Mouse (Mus musculus): Measurements from ENCODE around the gene Dhcr24. TPM values are rescaled to one million over a fixed set of nuclear protein-coding genes. Genes with fewer than 3 reads are reported as not detected.

Dhcr24 gene
- polyA plus RNA-seq, 1 experiment: 97.6 TPM

DNA sequence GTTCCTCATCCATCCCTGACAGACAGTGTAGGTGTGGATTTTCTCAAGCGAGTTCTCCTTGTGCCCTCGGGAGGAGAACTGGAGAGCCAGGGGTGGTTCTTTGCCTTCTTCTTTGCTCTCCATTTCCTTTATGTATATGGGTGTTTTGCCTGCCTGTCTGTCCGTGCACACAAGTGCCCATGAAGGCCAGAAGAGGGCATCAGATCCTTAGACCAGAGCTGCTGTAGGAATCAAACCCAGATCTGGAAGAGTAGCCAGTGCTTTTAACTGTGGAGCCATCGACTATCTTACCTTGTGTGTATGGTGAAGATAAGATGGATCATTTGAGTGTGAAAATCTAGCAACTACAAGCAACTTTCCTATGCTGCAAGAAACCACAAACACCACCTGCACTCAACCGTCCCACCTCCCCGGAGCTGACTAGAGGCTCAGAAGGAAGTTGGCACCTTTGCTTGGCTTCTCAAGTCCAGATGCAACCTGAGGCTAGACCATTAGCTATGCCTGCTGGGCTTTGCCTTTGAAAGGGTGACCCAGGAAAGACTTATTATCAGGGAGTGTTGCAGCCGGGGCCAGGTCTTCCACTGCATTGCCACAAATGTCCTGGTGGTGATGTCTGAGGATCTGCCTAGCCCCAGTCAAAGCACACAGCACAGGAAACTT lies 27.3 kb upstream of the Dhcr24 start:
- Histone ChIP-seq H3K27ac (ENCODE audit: insufficient read depth, low read length) (no peak overlapping the region), H3K4me1 (ENCODE audit: control insufficient read depth, insufficient read depth, low read length) (peaks cover 1% of the 10 kb centered on the region; the same call in 1 of the 2 replicates), H3K4me3 (ENCODE audit: insufficient read depth, low read length) (no peak overlapping the region)
- TF ChIP-seq POLR2A (IDR thresholded peaks at IDR 0.05; ENCODE audit: extremely low read depth, insufficient read depth, low read length) (no peak), CTCF (IDR thresholded peaks at IDR 0.05; ENCODE audit: extremely low read depth, insufficient read depth, low read length) (peak; percentile 32)

- H3K27ac ChIP-seq (ENCODE audit: insufficient read depth, low read length): no peak overlapping the region
- no peak overlapping the region for H3K4me3 ChIP-seq (ENCODE audit: insufficient read depth, low read length)
- TF ChIP-seq POLR2A (IDR thresholded peaks at IDR 0.05; ENCODE audit: extremely low read depth, insufficient read depth, low read length): no peak
- no peak for TF ChIP-seq CTCF (IDR thresholded peaks at IDR 0.05; ENCODE audit: extremely low read depth, insufficient read depth, low read length)
- H3K4me1 ChIP-seq (ENCODE audit: control insufficient read depth, insufficient read depth, low read length): peaks cover 1% of the 10 kb centered on the region; the same call in 1 of the 2 replicates
Measured at GRCm38 (mm10) chr4:106534256-106534655, 26.6 kb upstream of the Dhcr24 start.

DNA sequence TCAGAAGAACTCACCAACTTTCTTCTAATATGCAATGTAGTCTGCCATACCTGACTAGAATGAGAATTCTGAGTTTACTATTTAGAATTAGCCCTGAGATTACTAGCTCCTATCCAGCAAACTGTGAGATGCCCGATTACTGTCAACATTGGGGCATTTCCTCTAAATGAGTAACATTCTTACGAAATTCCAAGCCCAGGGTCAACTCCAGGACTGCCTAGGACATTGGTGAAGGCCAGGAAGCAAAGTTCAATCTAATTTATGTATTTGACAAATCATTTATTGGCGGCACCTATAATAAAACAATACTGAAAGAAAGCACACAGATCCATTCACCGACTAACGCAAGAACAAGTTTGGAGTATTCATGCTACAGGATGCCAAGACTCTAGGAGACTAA lies 21.1 kb upstream of the Dhcr24 start:
- TF ChIP-seq POLR2A (IDR thresholded peaks at IDR 0.05; ENCODE audit: extremely low read depth, insufficient read depth, low read length): no peak
- no peak for TF ChIP-seq CTCF (IDR thresholded peaks at IDR 0.05; ENCODE audit: extremely low read depth, insufficient read depth, low read length)
- H3K27ac ChIP-seq (ENCODE audit: insufficient read depth, low read length): no peak overlapping the region
- H3K4me1 ChIP-seq (ENCODE audit: control insufficient read depth, insufficient read depth, low read length): no peaks in the 10 kb centered on the region
- H3K4me3 ChIP-seq (ENCODE audit: insufficient read depth, low read length): no peak overlapping the region

GRCm38 (mm10) chr4:106541491-106541890 lies 19.3 kb upstream of the Dhcr24 start:
- Histone ChIP-seq H3K4me1 (ENCODE audit: control insufficient read depth, insufficient read depth, low read length) (no peaks in the 10 kb centered on the region), H3K4me3 (ENCODE audit: insufficient read depth, low read length) (no peak overlapping the region), H3K27ac (ENCODE audit: insufficient read depth, low read length) (no peak overlapping the region)
- TF ChIP-seq POLR2A (IDR thresholded peaks at IDR 0.05; ENCODE audit: extremely low read depth, insufficient read depth, low read length) (no peak), CTCF (IDR thresholded peaks at IDR 0.05; ENCODE audit: extremely low read depth, insufficient read depth, low read length) (no peak)

DNA sequence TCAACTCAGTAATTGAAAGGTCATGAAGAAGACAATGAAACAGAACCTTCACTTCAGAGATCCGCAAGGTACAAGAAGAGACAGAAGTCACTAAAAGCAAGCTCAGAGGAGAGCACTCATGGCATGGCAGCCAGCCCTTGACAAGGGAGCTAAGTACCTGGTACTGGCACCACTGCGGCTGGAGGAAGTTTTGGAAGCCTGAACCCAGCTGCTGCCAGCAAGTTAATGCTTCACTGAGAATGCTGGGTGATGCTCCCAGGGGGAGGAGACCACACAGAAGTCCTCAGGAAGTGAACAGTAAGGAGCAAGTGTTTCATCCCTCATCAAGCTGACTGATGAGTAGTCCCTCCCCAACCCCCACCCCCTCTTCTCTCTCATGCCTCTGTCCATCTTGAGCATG lies 18.6 kb upstream of the Dhcr24 start:
- Histone ChIP-seq H3K27ac (ENCODE audit: insufficient read depth, low read length) (no peak overlapping the region), H3K4me1 (ENCODE audit: control insufficient read depth, insufficient read depth, low read length) (no peaks in the 10 kb centered on the region), H3K4me3 (ENCODE audit: insufficient read depth, low read length) (no peak overlapping the region)
- TF ChIP-seq POLR2A (IDR thresholded peaks at IDR 0.05; ENCODE audit: extremely low read depth, insufficient read depth, low read length) (no peak), CTCF (IDR thresholded peaks at IDR 0.05; ENCODE audit: extremely low read depth, insufficient read depth, low read length) (no peak)

DNA sequence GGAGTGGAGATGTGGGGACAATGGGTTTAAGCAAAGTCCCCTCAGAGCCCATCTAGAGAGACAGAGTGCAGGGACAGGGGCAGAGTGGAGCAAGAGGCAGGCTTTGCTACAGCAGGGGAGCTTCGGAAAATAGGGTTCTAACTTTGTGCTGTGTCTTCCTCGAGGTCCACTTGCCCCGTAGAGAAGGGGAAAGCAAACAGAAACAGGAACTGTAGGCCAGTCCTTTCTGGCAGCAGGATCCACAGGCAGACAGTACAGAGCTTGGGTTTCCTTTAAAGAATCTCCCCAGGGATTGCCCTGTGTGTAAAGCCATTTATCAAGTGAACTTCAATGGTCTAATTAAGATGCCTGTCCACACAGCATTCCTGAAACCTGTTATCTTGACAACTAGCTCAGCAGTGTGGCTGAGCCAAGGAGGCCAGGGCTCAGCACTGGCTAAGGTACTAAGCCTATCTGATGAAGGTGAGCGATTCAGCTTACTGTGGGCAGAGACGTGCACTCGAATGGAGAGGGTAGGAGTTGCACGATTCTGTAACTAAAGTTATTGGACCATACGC lies 14.9 kb upstream of the Dhcr24 start:
- no peaks in the 10 kb centered on the region for H3K4me1 ChIP-seq (ENCODE audit: control insufficient read depth, insufficient read depth, low read length)
- no peak for TF ChIP-seq POLR2A (IDR thresholded peaks at IDR 0.05; ENCODE audit: extremely low read depth, insufficient read depth, low read length)
- TF ChIP-seq CTCF (IDR thresholded peaks at IDR 0.05; ENCODE audit: extremely low read depth, insufficient read depth, low read length): no peak
- no peak overlapping the region for H3K27ac ChIP-seq (ENCODE audit: insufficient read depth, low read length)
- H3K4me3 ChIP-seq (ENCODE audit: insufficient read depth, low read length): no peak overlapping the region

DNA sequence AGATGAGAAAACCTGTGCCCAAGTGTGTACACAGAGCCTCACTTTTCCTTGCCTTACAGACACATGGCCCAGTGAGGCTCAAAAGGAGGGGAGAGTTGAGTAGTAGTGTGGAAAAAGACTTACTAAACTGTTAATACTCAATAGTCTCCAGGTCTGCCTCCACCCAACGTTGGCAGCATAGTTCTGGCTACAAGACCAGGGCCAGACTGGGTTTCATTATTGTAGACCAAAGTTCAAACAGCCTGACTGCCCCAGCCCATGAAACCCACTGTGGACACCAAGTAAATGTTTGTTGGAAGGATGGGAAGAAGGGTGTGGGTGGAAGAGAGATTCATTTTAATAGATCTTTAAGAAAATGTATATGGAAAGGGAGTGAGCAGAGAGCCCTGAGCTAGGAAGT lies 13.9 kb upstream of the Dhcr24 start:
- TF ChIP-seq CTCF (IDR thresholded peaks at IDR 0.05; ENCODE audit: extremely low read depth, insufficient read depth, low read length) (no peak), POLR2A (IDR thresholded peaks at IDR 0.05; ENCODE audit: extremely low read depth, insufficient read depth, low read length) (no peak)
- Histone ChIP-seq H3K4me3 (ENCODE audit: insufficient read depth, low read length) (no peak overlapping the region), H3K4me1 (ENCODE audit: control insufficient read depth, insufficient read depth, low read length) (no peaks in the 10 kb centered on the region), H3K27ac (ENCODE audit: insufficient read depth, low read length) (no peak overlapping the region)

- Histone ChIP-seq H3K27ac (ENCODE audit: insufficient read depth, low read length) (no peak overlapping the region), H3K4me3 (ENCODE audit: insufficient read depth, low read length) (no peak overlapping the region), H3K4me1 (ENCODE audit: control insufficient read depth, insufficient read depth, low read length) (no peaks in the 10 kb centered on the region)
- TF ChIP-seq POLR2A (IDR thresholded peaks at IDR 0.05; ENCODE audit: extremely low read depth, insufficient read depth, low read length): no peak
- TF ChIP-seq CTCF (IDR thresholded peaks at IDR 0.05; ENCODE audit: extremely low read depth, insufficient read depth, low read length): no peak
Measured at GRCm38 (mm10) chr4:106548113-106548512, 12.7 kb upstream of the Dhcr24 start.

DNA sequence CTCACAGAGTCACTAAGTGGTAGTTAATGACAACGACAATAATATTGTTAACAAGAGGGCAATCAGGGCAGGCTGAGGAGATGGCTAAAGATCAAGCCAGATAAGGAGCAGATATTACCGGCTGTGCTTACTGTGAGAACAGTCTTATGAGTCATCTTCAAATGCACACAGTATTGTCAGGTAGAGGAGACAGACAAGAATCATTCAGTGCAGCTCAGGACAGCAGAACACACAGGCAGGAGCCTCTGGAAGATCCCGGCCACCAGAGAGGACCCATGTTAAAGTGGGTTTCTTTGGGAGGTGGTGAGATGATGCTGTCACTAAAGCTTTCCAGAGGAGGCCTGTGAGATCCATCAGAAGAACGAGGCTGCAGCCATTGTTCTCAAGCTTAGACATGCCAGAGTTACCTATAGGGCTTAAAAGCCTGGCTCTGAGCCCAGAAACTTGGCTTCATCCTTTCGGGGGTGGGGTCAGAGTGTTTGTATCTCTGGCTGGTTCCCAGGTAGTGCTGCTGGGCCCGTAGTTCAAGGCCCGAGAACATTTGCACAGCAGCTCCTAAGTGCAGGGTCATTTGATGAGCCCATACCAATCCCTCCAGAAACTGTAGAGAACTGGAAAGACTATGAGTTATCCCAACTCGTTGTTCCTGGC lies 10.2 kb upstream of the Dhcr24 start:
- TF ChIP-seq POLR2A (IDR thresholded peaks at IDR 0.05; ENCODE audit: extremely low read depth, insufficient read depth, low read length) (no peak), CTCF (IDR thresholded peaks at IDR 0.05; ENCODE audit: extremely low read depth, insufficient read depth, low read length) (no peak)
- Histone ChIP-seq H3K27ac (ENCODE audit: insufficient read depth, low read length) (no peak overlapping the region), H3K4me1 (ENCODE audit: control insufficient read depth, insufficient read depth, low read length) (no peaks in the 10 kb centered on the region), H3K4me3 (ENCODE audit: insufficient read depth, low read length) (no peak overlapping the region)

DNA sequence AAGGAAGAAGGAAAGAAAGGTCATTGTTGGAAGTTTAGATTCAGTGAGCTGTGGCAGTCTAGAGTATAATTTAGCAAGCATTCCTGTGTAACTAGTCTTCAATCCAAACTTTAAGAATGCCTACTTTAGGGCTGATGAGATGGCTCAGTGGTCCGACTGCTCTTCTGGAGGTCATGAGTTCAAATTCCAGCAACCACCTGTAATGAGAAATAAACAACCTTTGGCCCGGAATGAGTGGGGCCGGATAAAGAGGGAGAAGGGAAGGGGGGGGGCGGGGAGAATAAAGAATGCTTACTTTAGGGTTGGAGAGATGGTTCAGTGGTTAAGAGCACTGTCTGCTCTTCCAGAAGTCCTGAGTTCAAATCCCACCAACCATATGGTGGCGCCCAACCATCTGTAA lies 3.6 kb upstream of the Dhcr24 start:
- Histone ChIP-seq H3K4me3 (ENCODE audit: insufficient read depth, low read length) (no peak overlapping the region), H3K27ac (ENCODE audit: insufficient read depth, low read length) (no peak overlapping the region), H3K4me1 (ENCODE audit: control insufficient read depth, insufficient read depth, low read length) (no peaks in the 10 kb centered on the region)
- TF ChIP-seq CTCF (IDR thresholded peaks at IDR 0.05; ENCODE audit: extremely low read depth, insufficient read depth, low read length) (no peak), POLR2A (IDR thresholded peaks at IDR 0.05; ENCODE audit: extremely low read depth, insufficient read depth, low read length) (no peak)

Measured in cortical plate, adult 2 months (tissue).